Mouse (Mus musculus) adrenal gland, adult 2 months (tissue): ENCODE results near the gene Kif5a. TPM values are rescaled to one million over a fixed set of nuclear protein-coding genes. Genes with fewer than 3 reads are reported as not detected.
"Not testable (repeated sequence)": the region's sequence is repeated elsewhere in the genome, so short reads cannot be mapped to it uniquely, and the experiment has no call there.

Source experiments
- DNase-seq: peaks from one replicate; pipeline ENCODE4 v3.0.0; 2021
- polyA plus RNA-seq: library from polyadenylated mRNA; depleted of rRNA; stranded (reverse); fragments of >200 nt; gene quantifications from 2 replicates; pipeline ENCODE4 v1.2.3, GENCODE M21; 2012
- total RNA-seq, 2 experiments: library from RNA; stranded (reverse); gene quantifications; 2 replicates each; pipeline ENCODE4 v1.2.3; 2021

Gene Kif5a
- total and polyA plus RNA-seq, 3 experiments = 6.2 to 30.1 (median 7.8) TPM

GRCm38 (mm10) chr10:127192057-127192328 lies 71.2 kb downstream of the Kif5a start:
- DNase-seq = not testable (repeated sequence)

- DNase-seq = no peak
Observed at GRCm38 (mm10) chr10:127191191-127192056, 71.7 kb downstream of the Kif5a start.

- DNase-seq = no peak
Observed at GRCm38 (mm10) chr10:127190398-127191190, 72.6 kb downstream of the Kif5a start.

- peak; percentile 66 for DNase-seq
Observed at GRCm38 (mm10) chr10:127189651-127190381, 73.3 kb downstream of the Kif5a start, which contains the start of gene Arhgef25. Gene Arhgef25 (minus strand): TSS chr10:127190083.

- no peak for DNase-seq
Observed at GRCm38 (mm10) chr10:127189116-127189650, 74.0 kb downstream of the Kif5a start.

- DNase-seq = peak; percentile 78
Observed at GRCm38 (mm10) chr10:127188465-127189115, 74.6 kb downstream of the Kif5a start.

GRCm38 (mm10) chr10:127188079-127188453 lies 75.1 kb downstream of the Kif5a start:
- no peak for DNase-seq

GRCm38 (mm10) chr10:127187371-127188078 lies 75.6 kb downstream of the Kif5a start:
- DNase-seq = no peak

- no peak for DNase-seq
Observed at GRCm38 (mm10) chr10:127186451-127186850, 76.7 kb downstream of the Kif5a start.

GRCm38 (mm10) chr10:127185506-127185905 lies 77.6 kb downstream of the Kif5a start:
- no peak for DNase-seq

GRCm38 (mm10) chr10:127185101-127185500 lies 78.0 kb downstream of the Kif5a start:
- DNase-seq = no peak

GRCm38 (mm10) chr10:127183759-127184158 lies 79.4 kb downstream of the Kif5a start:
- DNase-seq = no peak

- DNase-seq = no peak
Observed at GRCm38 (mm10) chr10:127182624-127183023, 80.5 kb downstream of the Kif5a start.

GRCm38 (mm10) chr10:127181566-127181965 lies 81.6 kb downstream of the Kif5a start:
- no peak for DNase-seq

- no peak for DNase-seq
Observed at GRCm38 (mm10) chr10:127180695-127181047, 82.5 kb downstream of the Kif5a start.

GRCm38 (mm10) chr10:127179871-127180694 lies 83.1 kb downstream of the Kif5a start, which contains the start of gene Slc26a10:
Gene Slc26a10 (minus strand): TSS chr10:127180645.
- no peak for DNase-seq

- DNase-seq = no peak
Observed at GRCm38 (mm10) chr10:127178286-127179027, 84.7 kb downstream of the Kif5a start.

- DNase-seq = peak; percentile 73
Observed at GRCm38 (mm10) chr10:127177719-127178118, 85.4 kb downstream of the Kif5a start.

- no peak for DNase-seq
Observed at GRCm38 (mm10) chr10:127177235-127177634, 85.9 kb downstream of the Kif5a start.
